Mouse (Mus musculus): ENCODE measurements around the gene Gm29797. TPM values are rescaled to one million over a fixed set of nuclear protein-coding genes. Genes with fewer than 3 reads are reported as not detected.

The Gm29797 gene
- polyA plus RNA-seq (2015; fragmentation: Nextera tagmentation; extraction: Ambion mirVana): not detected in 2 replicates

DNA sequence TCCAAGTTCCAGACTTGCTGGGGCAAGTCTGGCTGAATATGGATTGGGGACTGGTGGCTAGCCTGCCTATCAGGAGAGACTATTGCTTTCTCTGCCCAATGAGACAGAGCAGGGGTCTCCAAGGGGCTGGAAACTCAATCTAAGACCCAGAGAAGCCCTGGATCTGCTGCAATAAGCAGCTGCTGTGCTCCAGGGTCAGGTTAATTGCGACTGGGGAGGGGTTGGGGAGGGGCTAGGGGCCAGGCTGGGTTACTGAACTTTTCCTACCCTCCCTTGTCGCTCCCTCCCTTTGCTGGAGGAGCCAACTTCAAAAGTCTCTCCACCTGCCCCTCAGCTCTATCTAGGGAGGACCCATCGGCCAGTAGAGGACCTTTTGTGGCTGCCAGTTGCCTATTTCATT, at the start of gene Gm29797:
Gm29797 (plus strand) TSS at position 301 of the 400 bp plus-strand sequence.
- no peak within 1 kb of the TSS for H3K4me2 ChIP-seq
- no peaks in the 10 kb centered on the region for H3K9me3 ChIP-seq
- no peak within 1 kb of the TSS for H3K9ac ChIP-seq
- no peaks in the 10 kb centered on the region for H3K27me3 ChIP-seq
- no peak within 1 kb of the TSS for H3K4me3 ChIP-seq
- peaks cover 38% of the 10 kb centered on the region for H3K4me1 ChIP-seq
- no peak for ATAC-seq (ENCODE audit: insufficient number of reproducible peaks, insufficient read depth, low FRiP score, low TSS enrichment, low read depth)
- WGBS: 61% methylated on average over 3 of the region's 3 CpGs
- peak within 1 kb of the TSS; percentile 39; the same call in 1 of the 2 replicates for H3K27ac ChIP-seq
- H3K36me3 ChIP-seq: peaks cover 68% of the 10 kb centered on the region

- Histone ChIP-seq H3K36me3 (peaks cover 54% of the 10 kb centered on the region), H3K4me2 (no peak overlapping the region), H3K4me3 (no peak overlapping the region), H3K27me3 (no peaks in the 10 kb centered on the region), H3K27ac (no peak overlapping the region), H3K4me1 (no peaks in the 10 kb centered on the region), H3K9me3 (no peaks in the 10 kb centered on the region), H3K9ac (no peak overlapping the region)
- ATAC-seq (ENCODE audit: insufficient number of reproducible peaks, insufficient read depth, low FRiP score, low TSS enrichment, low read depth): no peak
- 80% methylated on average over 5 of the region's 5 CpGs for WGBS
Measured at GRCm38 (mm10) chr2:181618761-181619495, 37.9 kb upstream of the Gm29797 start.

GRCm38 (mm10) chr2:181623401-181623800, 33.4 kb upstream of the Gm29797 start:
- H3K36me3 ChIP-seq: peaks cover 63% of the 10 kb centered on the region
- H3K4me1 ChIP-seq: no peaks in the 10 kb centered on the region
- H3K9me3 ChIP-seq: no peaks in the 10 kb centered on the region
- H3K27ac ChIP-seq: no peak overlapping the region
- H3K9ac ChIP-seq: no peak overlapping the region
- ATAC-seq (ENCODE audit: insufficient number of reproducible peaks, insufficient read depth, low FRiP score, low TSS enrichment, low read depth): no peak
- H3K4me3 ChIP-seq: no peak overlapping the region
- no peak overlapping the region for H3K4me2 ChIP-seq
- no peaks in the 10 kb centered on the region for H3K27me3 ChIP-seq

DNA sequence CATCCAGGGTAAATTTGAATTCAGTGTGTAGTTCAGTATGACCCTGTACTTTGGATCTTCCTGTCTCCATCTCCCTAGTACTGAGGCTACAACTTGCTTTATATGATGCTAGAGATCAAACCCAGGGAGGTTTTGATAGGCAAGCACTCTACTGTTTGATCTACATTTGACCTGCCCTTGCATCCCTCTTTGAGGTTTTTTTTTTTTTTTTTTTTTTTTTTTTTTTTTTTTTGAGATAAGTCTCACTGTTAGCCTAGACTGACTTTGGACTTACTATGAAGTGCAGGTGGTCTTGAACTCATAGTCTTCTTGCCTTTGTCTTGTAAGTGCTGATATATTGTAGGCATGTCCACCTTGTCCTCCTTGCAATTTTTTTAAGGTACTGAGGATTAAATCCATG, 28.4 kb upstream of the Gm29797 start:
- Histone ChIP-seq H3K9ac (no peak overlapping the region), H3K9me3 (no peaks in the 10 kb centered on the region), H3K27ac (no peak overlapping the region), H3K4me3 (no peak overlapping the region), H3K36me3 (peaks cover 56% of the 10 kb centered on the region), H3K27me3 (no peaks in the 10 kb centered on the region), H3K4me2 (no peak overlapping the region), H3K4me1 (no peaks in the 10 kb centered on the region)
- no peak for ATAC-seq (ENCODE audit: insufficient number of reproducible peaks, insufficient read depth, low FRiP score, low TSS enrichment, low read depth)

GRCm38 (mm10) chr2:181632624-181633023, 24.2 kb upstream of the Gm29797 start:
- Histone ChIP-seq H3K36me3 (peaks cover 71% of the 10 kb centered on the region), H3K4me3 (no peak overlapping the region), H3K4me2 (no peak overlapping the region), H3K9me3 (no peaks in the 10 kb centered on the region), H3K27ac (no peak overlapping the region), H3K27me3 (no peaks in the 10 kb centered on the region), H3K4me1 (no peaks in the 10 kb centered on the region), H3K9ac (no peak overlapping the region)
- ATAC-seq (ENCODE audit: insufficient number of reproducible peaks, insufficient read depth, low FRiP score, low TSS enrichment, low read depth): no peak
- 95% methylated on average over 6 of the region's 6 CpGs for whole genome bisulfite sequencing

- no peak overlapping the region for H3K27ac ChIP-seq
- no peaks in the 10 kb centered on the region for H3K9me3 ChIP-seq
- no peak overlapping the region for H3K4me2 ChIP-seq
- no peaks in the 10 kb centered on the region for H3K27me3 ChIP-seq
- H3K36me3 ChIP-seq: peaks cover 83% of the 10 kb centered on the region
- no peak for ATAC-seq (ENCODE audit: insufficient number of reproducible peaks, insufficient read depth, low FRiP score, low TSS enrichment, low read depth)
- H3K9ac ChIP-seq: no peak overlapping the region
- no peak overlapping the region for H3K4me3 ChIP-seq
- WGBS: 87% methylated on average over 3 of the region's 3 CpGs
- H3K4me1 ChIP-seq: no peaks in the 10 kb centered on the region
Measured at GRCm38 (mm10) chr2:181635865-181636264, 21.0 kb upstream of the Gm29797 start.

DNA sequence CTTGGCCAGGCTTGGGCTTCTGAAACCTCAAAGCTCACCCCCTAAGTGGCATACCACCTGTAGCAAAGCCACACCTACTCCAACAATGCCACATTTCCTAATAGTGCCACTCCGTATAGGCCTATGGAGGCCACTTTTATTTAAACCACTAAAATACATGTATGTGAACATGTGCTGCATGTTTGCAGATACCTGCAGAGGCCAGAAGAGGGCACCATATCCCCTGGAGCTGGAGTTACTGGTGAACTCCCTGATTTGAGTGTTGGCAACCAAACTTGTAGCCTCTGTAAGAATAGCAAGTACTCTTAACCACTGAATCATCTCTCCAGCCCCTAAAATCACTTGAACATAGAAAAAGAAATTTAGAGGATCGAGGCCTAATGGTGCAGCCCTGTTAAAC, 12.5 kb upstream of the Gm29797 start:
- H3K9ac ChIP-seq: no peak overlapping the region
- H3K4me1 ChIP-seq: peaks cover 8% of the 10 kb centered on the region
- WGBS: 94% methylated on average over 2 of the region's 2 CpGs
- H3K36me3 ChIP-seq: peaks cover 91% of the 10 kb centered on the region
- H3K27ac ChIP-seq: no peak overlapping the region
- ATAC-seq (ENCODE audit: insufficient number of reproducible peaks, insufficient read depth, low FRiP score, low TSS enrichment, low read depth): no peak
- H3K4me2 ChIP-seq: no peak overlapping the region
- no peak overlapping the region for H3K4me3 ChIP-seq
- no peaks in the 10 kb centered on the region for H3K27me3 ChIP-seq
- H3K9me3 ChIP-seq: no peaks in the 10 kb centered on the region

DNA sequence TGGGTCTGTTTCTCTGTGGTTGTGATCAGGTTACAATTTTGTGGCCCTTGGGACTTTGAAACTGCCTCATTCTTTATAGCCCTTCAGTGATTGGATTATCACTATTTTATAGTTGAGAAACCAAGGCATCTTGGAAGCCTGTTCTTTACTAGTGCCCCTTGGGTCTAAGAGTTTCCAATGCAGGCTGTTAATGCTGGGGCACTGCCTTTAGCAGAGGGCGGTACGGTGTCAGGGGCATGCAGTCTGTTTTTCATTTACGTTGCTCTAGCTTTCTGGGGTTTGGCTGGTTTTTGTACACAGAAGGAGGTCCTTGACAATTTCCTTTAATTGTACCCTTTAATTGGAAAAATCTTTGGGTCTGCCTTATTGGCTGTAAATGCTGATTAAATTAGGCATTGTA, 11.2 kb upstream of the Gm29797 start:
- no peak overlapping the region for H3K4me3 ChIP-seq
- WGBS: 41% methylated on average over 3 of the region's 3 CpGs
- peak overlapping the region; percentile 17; the same call in 1 of the 2 replicates for H3K27ac ChIP-seq
- H3K27me3 ChIP-seq: no peaks in the 10 kb centered on the region
- no peak overlapping the region for H3K9ac ChIP-seq
- H3K9me3 ChIP-seq: no peaks in the 10 kb centered on the region
- peaks cover 8% of the 10 kb centered on the region for H3K4me1 ChIP-seq
- peaks cover 91% of the 10 kb centered on the region for H3K36me3 ChIP-seq
- no peak for ATAC-seq (ENCODE audit: insufficient number of reproducible peaks, insufficient read depth, low FRiP score, low TSS enrichment, low read depth)
- H3K4me2 ChIP-seq: no peak overlapping the region

- Histone ChIP-seq H3K9me3 (no peaks in the 10 kb centered on the region), H3K4me1 (peaks cover 8% of the 10 kb centered on the region), H3K4me2 (no peak overlapping the region), H3K9ac (no peak overlapping the region), H3K36me3 (peaks cover 91% of the 10 kb centered on the region), H3K27ac (no peak overlapping the region), H3K27me3 (no peaks in the 10 kb centered on the region), H3K4me3 (no peak overlapping the region)
- ATAC-seq (ENCODE audit: insufficient number of reproducible peaks, insufficient read depth, low FRiP score, low TSS enrichment, low read depth): no peak
- 93% methylated on average over 6 of the region's 6 CpGs for WGBS
Measured at GRCm38 (mm10) chr2:181646626-181647472, 10.0 kb upstream of the Gm29797 start.

DNA sequence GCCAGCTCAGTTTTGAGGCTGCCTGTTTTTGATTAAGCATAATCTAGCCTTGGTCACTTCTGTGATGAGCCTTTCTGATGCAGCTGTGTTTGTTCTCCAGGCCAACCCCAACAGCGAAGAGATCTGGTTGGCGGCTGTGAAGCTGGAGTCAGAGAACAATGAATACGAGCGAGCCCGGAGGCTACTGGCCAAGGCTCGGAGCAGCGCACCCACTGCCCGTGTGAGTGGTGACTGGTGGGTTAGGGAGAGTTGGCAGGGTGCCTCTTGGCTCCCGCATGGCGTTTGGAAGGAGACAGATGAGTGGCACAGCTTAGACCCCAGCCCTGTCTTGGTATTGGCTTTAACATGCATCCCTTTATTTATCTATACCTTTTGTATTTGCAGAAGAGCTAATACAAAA, 7.9 kb upstream of the Gm29797 start:
- no peak overlapping the region for H3K4me2 ChIP-seq
- H3K27me3 ChIP-seq: no peaks in the 10 kb centered on the region
- H3K4me1 ChIP-seq: peaks cover 8% of the 10 kb centered on the region
- peaks cover 92% of the 10 kb centered on the region for H3K36me3 ChIP-seq
- no peak overlapping the region for H3K4me3 ChIP-seq
- no peak overlapping the region for H3K27ac ChIP-seq
- WGBS: 79% methylated on average over 10 of the region's 10 CpGs
- no peak for ATAC-seq (ENCODE audit: insufficient number of reproducible peaks, insufficient read depth, low FRiP score, low TSS enrichment, low read depth)
- H3K9ac ChIP-seq: no peak overlapping the region
- no peaks in the 10 kb centered on the region for H3K9me3 ChIP-seq

GRCm38 (mm10) chr2:181653065-181653464, 3.8 kb upstream of the Gm29797 start:
- Histone ChIP-seq H3K4me2 (no peak overlapping the region), H3K27me3 (no peaks in the 10 kb centered on the region), H3K36me3 (peaks cover 96% of the 10 kb centered on the region), H3K4me1 (peaks cover 18% of the 10 kb centered on the region), H3K9me3 (no peaks in the 10 kb centered on the region), H3K27ac (no peak overlapping the region), H3K9ac (no peak overlapping the region), H3K4me3 (no peak overlapping the region)
- no peak for ATAC-seq (ENCODE audit: insufficient number of reproducible peaks, insufficient read depth, low FRiP score, low TSS enrichment, low read depth)

- Histone ChIP-seq H3K27me3 (no peaks in the 10 kb centered on the region), H3K27ac (no peak overlapping the region), H3K9ac (no peak overlapping the region), H3K4me3 (no peak overlapping the region), H3K9me3 (no peaks in the 10 kb centered on the region), H3K4me1 (peaks cover 19% of the 10 kb centered on the region), H3K36me3 (peaks cover 96% of the 10 kb centered on the region), H3K4me2 (no peak overlapping the region)
- no peak for ATAC-seq (ENCODE audit: insufficient number of reproducible peaks, insufficient read depth, low FRiP score, low TSS enrichment, low read depth)
- 85% methylated on average over 1 of the region's 1 CpGs for WGBS
Measured at GRCm38 (mm10) chr2:181653523-181653922, 3.3 kb upstream of the Gm29797 start.
